Mouse (Mus musculus): ENCODE results near the gene Aldh1a3. TPM values are rescaled to one million over a fixed set of nuclear protein-coding genes. Genes with fewer than 3 reads are reported as not detected.

Aldh1a3 gene
- polyA plus RNA-seq, 1 experiment: 10.7 TPM

DNA sequence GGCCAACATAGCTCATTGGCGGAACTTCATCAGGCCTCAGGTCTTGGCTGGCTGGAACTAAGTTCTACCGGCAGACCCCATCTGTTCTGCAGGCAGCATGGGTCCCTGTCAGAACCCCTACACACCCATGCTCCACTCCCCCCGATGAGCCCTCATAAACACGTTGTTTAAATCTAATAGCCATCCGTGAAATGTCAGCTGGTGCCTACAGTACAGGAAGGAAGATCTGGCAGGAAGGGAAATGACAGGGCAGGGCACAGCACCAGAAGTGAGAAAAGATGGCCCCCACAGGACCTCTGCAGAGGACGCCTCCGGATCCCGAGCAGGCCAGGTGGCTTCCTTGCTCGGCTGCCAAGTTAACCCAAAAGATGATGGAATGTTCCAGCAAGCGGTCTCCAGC is 23.2 kb downstream of the Aldh1a3 start:
- WGBS: 61% methylated on average over 10 of the region's 10 CpGs
- no peaks in the 10 kb centered on the region for H3K27me3 ChIP-seq (replicated peaks; ENCODE audit: control insufficient read depth, insufficient read depth, low read length)
- no peaks in the 10 kb centered on the region for H3K4me1 ChIP-seq (ENCODE audit: control insufficient read depth, insufficient read depth, low read length)
- no peak overlapping the region for H3K27ac ChIP-seq (ENCODE audit: insufficient read depth, low read depth, low read length)
- peak; percentile 41 for DNase-seq
- TF ChIP-seq POLR2A (IDR thresholded peaks at IDR 0.05; ENCODE audit: low read depth, low read length) (no peak), CTCF (conservative IDR thresholded peaks at IDR 0.05; ENCODE audit: insufficient read depth, insufficient read length, low read depth, low read length) (no peak)
- no peaks in the 10 kb centered on the region for H3K36me3 ChIP-seq (ENCODE audit: control insufficient read depth, insufficient read depth, low read length)
- no peak overlapping the region for H3K4me3 ChIP-seq (ENCODE audit: insufficient read depth, low read depth, low read length)

GRCm38 (mm10) chr7:66402876-66403275 is 24.4 kb downstream of the Aldh1a3 start:
- WGBS: 82% methylated on average over 5 of the region's 5 CpGs
- no peak for DNase-seq
- Histone ChIP-seq H3K4me3 (ENCODE audit: insufficient read depth, low read depth, low read length) (no peak overlapping the region), H3K27me3 (replicated peaks; ENCODE audit: control insufficient read depth, insufficient read depth, low read length) (no peaks in the 10 kb centered on the region), H3K36me3 (ENCODE audit: control insufficient read depth, insufficient read depth, low read length) (no peaks in the 10 kb centered on the region), H3K4me1 (ENCODE audit: control insufficient read depth, insufficient read depth, low read length) (no peaks in the 10 kb centered on the region), H3K27ac (ENCODE audit: insufficient read depth, low read depth, low read length) (no peak overlapping the region)
- TF ChIP-seq POLR2A (IDR thresholded peaks at IDR 0.05; ENCODE audit: low read depth, low read length): no peak
- no peak for TF ChIP-seq CTCF (conservative IDR thresholded peaks at IDR 0.05; ENCODE audit: insufficient read depth, insufficient read length, low read depth, low read length)

DNA sequence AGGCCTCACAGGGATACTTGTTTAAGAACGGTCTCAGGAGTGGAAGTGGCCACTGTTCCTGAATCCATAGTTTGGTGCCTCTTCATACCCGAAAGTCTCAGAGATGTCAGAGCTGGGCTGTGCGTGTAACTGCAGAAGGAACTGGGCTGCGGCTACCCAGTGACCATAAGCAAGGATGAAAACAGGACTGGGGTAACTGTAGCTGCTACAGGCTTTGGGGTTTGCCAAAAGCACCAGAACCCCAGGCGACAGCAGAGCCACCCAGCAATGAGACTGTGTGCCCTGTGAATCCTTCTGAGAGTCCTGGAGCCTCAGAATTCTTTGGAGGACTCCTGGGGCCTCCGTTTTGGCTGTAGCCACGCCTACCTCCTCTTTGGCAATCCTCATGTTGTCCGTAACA is 25.7 kb downstream of the Aldh1a3 start:
- TF ChIP-seq POLR2A (IDR thresholded peaks at IDR 0.05; ENCODE audit: low read depth, low read length): no peak
- no peak for TF ChIP-seq CTCF (conservative IDR thresholded peaks at IDR 0.05; ENCODE audit: insufficient read depth, insufficient read length, low read depth, low read length)
- WGBS: 75% methylated on average over 8 of the region's 8 CpGs

GRCm38 (mm10) chr7:66397288-66397687 is 30.0 kb downstream of the Aldh1a3 start:
- no peaks in the 10 kb centered on the region for H3K4me1 ChIP-seq (ENCODE audit: control insufficient read depth, insufficient read depth, low read length)
- 38% methylated on average over 3 of the region's 3 CpGs for WGBS

More for the DNA sequence above, 25.7 kb downstream of the Aldh1a3 start:
- H3K27ac ChIP-seq (ENCODE audit: insufficient read depth, low read depth, low read length): no peak overlapping the region
- H3K36me3 ChIP-seq (ENCODE audit: control insufficient read depth, insufficient read depth, low read length): no peaks in the 10 kb centered on the region
- no peak for DNase-seq
- no peak overlapping the region for H3K4me3 ChIP-seq (ENCODE audit: insufficient read depth, low read depth, low read length)
- no peaks in the 10 kb centered on the region for H3K4me1 ChIP-seq (ENCODE audit: control insufficient read depth, insufficient read depth, low read length)
- H3K27me3 ChIP-seq (replicated peaks; ENCODE audit: control insufficient read depth, insufficient read depth, low read length): no peaks in the 10 kb centered on the region

GRCm38 (mm10) chr7:66388621-66389532 is 38.4 kb downstream of the Aldh1a3 start:
- DNase-seq: peak; percentile 91
- TF ChIP-seq CTCF (conservative IDR thresholded peaks at IDR 0.05; ENCODE audit: insufficient read depth, insufficient read length, low read depth, low read length) (peak; percentile 96), POLR2A (IDR thresholded peaks at IDR 0.05; ENCODE audit: low read depth, low read length) (no peak)
- peaks cover 10% of the 10 kb centered on the region; the same call in 1 of the 2 replicates for H3K4me1 ChIP-seq (ENCODE audit: control insufficient read depth, insufficient read depth, low read length)
- H3K27me3 ChIP-seq (replicated peaks; ENCODE audit: control insufficient read depth, insufficient read depth, low read length): no peaks in the 10 kb centered on the region
- H3K36me3 ChIP-seq (ENCODE audit: control insufficient read depth, insufficient read depth, low read length): no peaks in the 10 kb centered on the region
- peak overlapping the region; percentile 77; the same call in 1 of the 2 replicates for H3K27ac ChIP-seq (ENCODE audit: insufficient read depth, low read depth, low read length)
- 6% methylated on average over 28 of the region's 28 CpGs for WGBS
- peak overlapping the region; percentile 71 for H3K4me3 ChIP-seq (ENCODE audit: insufficient read depth, low read depth, low read length)

More at GRCm38 (mm10) chr7:66397288-66397687, 30.0 kb downstream of the Aldh1a3 start:
- no peaks in the 10 kb centered on the region for H3K27me3 ChIP-seq (replicated peaks; ENCODE audit: control insufficient read depth, insufficient read depth, low read length)
- DNase-seq: peak; percentile 51
- TF ChIP-seq POLR2A (IDR thresholded peaks at IDR 0.05; ENCODE audit: low read depth, low read length) (no peak), CTCF (conservative IDR thresholded peaks at IDR 0.05; ENCODE audit: insufficient read depth, insufficient read length, low read depth, low read length) (no peak)
- no peak overlapping the region for H3K4me3 ChIP-seq (ENCODE audit: insufficient read depth, low read depth, low read length)
- no peak overlapping the region for H3K27ac ChIP-seq (ENCODE audit: insufficient read depth, low read depth, low read length)
- no peaks in the 10 kb centered on the region for H3K36me3 ChIP-seq (ENCODE audit: control insufficient read depth, insufficient read depth, low read length)

DNA sequence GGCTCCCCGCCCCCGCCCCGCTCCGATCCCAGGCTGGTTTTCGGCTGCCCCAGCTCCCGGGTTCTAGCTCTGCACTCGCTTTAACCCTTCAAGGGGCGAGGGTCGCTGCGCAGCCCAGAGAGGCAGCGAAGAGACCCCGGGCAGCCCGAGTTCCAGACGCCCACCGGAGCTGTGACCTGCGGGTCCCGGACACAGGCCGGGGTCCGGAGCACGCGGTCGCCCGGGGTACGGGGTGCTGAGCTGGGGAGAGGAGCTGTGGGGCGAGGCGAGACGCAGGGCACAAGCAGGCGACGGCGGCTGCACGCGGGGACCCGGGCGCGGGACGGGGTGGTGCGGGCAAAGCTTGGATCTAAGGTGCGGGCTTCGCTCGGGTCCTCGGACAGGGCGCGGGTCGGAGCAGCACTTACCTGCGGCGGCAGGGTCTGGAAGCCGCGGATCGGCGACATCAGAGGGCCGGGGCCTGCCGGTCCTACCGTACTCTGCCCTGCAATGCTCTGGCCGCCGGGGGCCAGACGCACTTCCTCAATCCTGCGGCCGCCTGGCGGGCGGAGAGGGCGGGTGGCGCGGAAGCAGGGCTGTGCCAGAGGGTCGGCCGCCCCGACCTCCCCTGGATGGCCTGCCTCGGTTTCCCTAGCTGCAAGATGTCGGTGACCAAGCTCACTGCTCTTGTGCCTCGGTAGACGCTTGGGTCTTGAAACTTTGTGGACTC is 39.4 kb downstream of the Aldh1a3 start, which contains the start of gene Lrrk1:
TSS of gene Lrrk1 (minus strand) at position 538 of the 709 bp plus-strand sequence.
- Histone ChIP-seq H3K27ac (ENCODE audit: insufficient read depth, low read depth, low read length) (peak within 1 kb of the TSS; percentile 77), H3K4me3 (ENCODE audit: insufficient read depth, low read depth, low read length) (peak within 1 kb of the TSS; percentile 71), H3K36me3 (ENCODE audit: control insufficient read depth, insufficient read depth, low read length) (no peaks in the 10 kb centered on the region), H3K27me3 (replicated peaks; ENCODE audit: control insufficient read depth, insufficient read depth, low read length) (no peaks in the 10 kb centered on the region), H3K4me1 (ENCODE audit: control insufficient read depth, insufficient read depth, low read length) (peaks cover 13% of the 10 kb centered on the region; the same call in 1 of the 2 replicates)
- WGBS: under 1% methylated on average over 70 of the region's 70 CpGs
- TF ChIP-seq CTCF (conservative IDR thresholded peaks at IDR 0.05; ENCODE audit: insufficient read depth, insufficient read length, low read depth, low read length) (0 out of 2 replicates have a peak, but pooled peaks have one; percentile 35), POLR2A (IDR thresholded peaks at IDR 0.05; ENCODE audit: low read depth, low read length) (no peak)
- DNase-seq: peak; percentile 72

All from kidney, adult 2 months (tissue).